Mouse (Mus musculus) spleen, adult 2 months (tissue): Measurements from ENCODE around the gene Hnrnpa2b1.

Source experiments
- CTCF ChIP-seq: fragments of 200-500 bp; IDR thresholded peaks from 2 replicates; pipeline ENCODE4 v1.5.1; 2011; ENCODE audit warnings: mild to moderate bottlenecking, inconsistent platforms; ENCODE audit not compliant: insufficient read depth, insufficient read length, insufficient replicate concordance; ENCODE audit errors: extremely low read depth
- POLR2A ChIP-seq: fragments of 200-500 bp; IDR thresholded peaks from 2 replicates; pipeline ENCODE4 v1.6.1; 2011; ENCODE audit warnings: low read depth, low read length, inconsistent platforms

DNA sequence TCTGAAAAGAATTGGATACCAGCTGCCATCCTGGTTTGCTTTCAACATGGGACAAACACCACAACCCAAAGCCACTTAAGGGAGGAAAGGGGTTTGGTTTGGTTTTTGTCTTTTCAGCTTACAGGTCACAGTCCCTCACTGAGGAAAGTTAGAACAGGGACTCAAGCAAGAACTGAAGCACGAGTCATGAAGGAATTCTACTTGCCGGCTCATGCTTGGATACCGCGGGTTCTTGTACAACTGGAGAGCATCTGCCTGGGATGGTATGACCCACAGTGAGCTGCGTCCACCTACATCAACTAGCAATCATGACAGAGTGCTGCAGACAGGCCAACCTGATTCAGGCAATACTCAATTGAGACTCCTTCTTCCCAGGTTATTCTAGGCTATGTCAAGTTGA lies 17.0 kb upstream of the Hnrnpa2b1 start:
- TF ChIP-seq CTCF (no peak), POLR2A (no peak)
